Mouse (Mus musculus) MEL (cell line): ENCODE results near the gene G430095P16Rik.

Source experiments
- CHD2 ChIP-seq: IDR thresholded peaks from 2 replicates; pipeline ENCODE4 v1.6.1; 2011; ENCODE audit warnings: low read length, improper control_type of control experiment
- CTCF ChIP-seq, 3 experiments: IDR thresholded peaks in 2 of 3; conservative IDR thresholded peaks in 1 of 3; 2 replicates each; pipeline ENCODE4 v1.5.1; 2011 to 2012; ENCODE audit warnings: low read length in 3 of 3, low read depth in 2 of 3, mild to moderate bottlenecking in 2 of 3, improper control_type of control experiment in 1 of 3, inconsistent platforms in 1 of 3, mixed read lengths in 1 of 3, moderate library complexity in 1 of 3; ENCODE audit not compliant: control insufficient read depth in 1 of 3, insufficient read depth in 1 of 3, poor library complexity in 1 of 3, severe bottlenecking in 1 of 3
- E2F4 ChIP-seq: IDR thresholded peaks from 2 replicates; pipeline ENCODE4 v1.6.1; 2011; ENCODE audit warnings: low read depth, low read length, improper control_type of control experiment, borderline replicate concordance
- ELF1 ChIP-seq: IDR thresholded peaks from 2 replicates; pipeline ENCODE4 v1.6.1; 2014; ENCODE audit warnings: low read depth, mild to moderate bottlenecking, inconsistent platforms, low read length, improper control_type of control experiment, moderate library complexity
- EP300 ChIP-seq, 2 experiments: IDR thresholded peaks; 2 replicates each; pipeline ENCODE4 v1.6.1; 2011; ENCODE audit warnings: improper control_type of control experiment in 2 of 2, low read length in 2 of 2, low read depth in 1 of 2, mild to moderate bottlenecking in 1 of 2
- ETS1 ChIP-seq: IDR thresholded peaks from 2 replicates; pipeline ENCODE4 v1.6.1; 2012; ENCODE audit warnings: low read depth, mild to moderate bottlenecking, inconsistent platforms, low read length, improper control_type of control experiment, moderate library complexity
- GATA1 ChIP-seq: IDR thresholded peaks from 2 replicates; pipeline ENCODE4 v1.6.1; 2011; ENCODE audit warnings: low read depth, low read length, improper control_type of control experiment
- MYB ChIP-seq: IDR thresholded peaks from 2 replicates; pipeline ENCODE4 v1.6.1; 2011; ENCODE audit warnings: mild to moderate bottlenecking, low read depth, low read length, improper control_type of control experiment
- POLR2AphosphoS2 ChIP-seq: IDR thresholded peaks from 2 replicates; pipeline ENCODE4 v1.6.1; 2011; ENCODE audit warnings: low read length, improper control_type of control experiment
- RAD21 ChIP-seq: IDR thresholded peaks from 2 replicates; pipeline ENCODE4 v1.6.1; 2011; ENCODE audit warnings: mild to moderate bottlenecking, low read depth, low read length, improper control_type of control experiment
- SMC3 ChIP-seq: IDR thresholded peaks from 2 replicates; pipeline ENCODE4 v1.6.1; 2011; ENCODE audit warnings: low read depth, low read length, improper control_type of control experiment
- TAL1 ChIP-seq: IDR thresholded peaks from 2 replicates; pipeline ENCODE4 v1.6.1; 2012; ENCODE audit warnings: mild to moderate bottlenecking, inconsistent platforms, low read length, moderate library complexity, mixed read lengths
- USF1 ChIP-seq: IDR thresholded peaks from 2 replicates; pipeline ENCODE4 v1.6.1; 2014; ENCODE audit warnings: low read depth, mild to moderate bottlenecking, inconsistent platforms, low read length, improper control_type of control experiment, moderate library complexity
- ZMIZ1 ChIP-seq: IDR thresholded peaks from 2 replicates; pipeline ENCODE4 v1.6.1; 2012; ENCODE audit warnings: low read depth, mild to moderate bottlenecking, inconsistent platforms, low read length, improper control_type of control experiment, moderate library complexity

DNA sequence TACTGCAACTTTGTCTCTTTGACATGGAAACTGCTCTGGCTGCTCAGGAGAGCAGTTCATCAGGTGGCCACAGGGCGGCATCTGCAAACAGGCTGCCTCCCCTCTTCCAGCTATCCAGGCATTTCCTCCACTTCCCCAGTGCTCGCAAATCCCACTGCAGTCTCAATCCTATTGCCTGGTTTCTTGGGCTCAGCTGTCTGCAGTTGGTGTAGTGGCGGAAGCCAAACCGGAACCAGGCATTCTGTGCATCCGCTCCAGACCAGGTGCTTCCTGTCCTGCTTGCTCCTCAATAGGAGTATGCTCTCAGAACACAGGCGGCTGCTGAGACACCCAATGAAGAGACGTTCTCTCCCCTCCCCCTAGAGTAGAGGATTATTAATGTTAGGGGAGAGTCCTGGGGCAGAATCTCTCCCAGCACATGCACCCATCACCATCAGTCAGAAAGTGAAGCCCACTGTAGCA lies 22.9 kb upstream of the G430095P16Rik start:
- no peak; the same call in 1 of the 2 replicates for TF ChIP-seq POLR2AphosphoS2
- TF ChIP-seq RAD21, result peak; percentile 26
- TF ChIP-seq EP300 (IDR thresholded peaks at IDR 0.05; ENCODE audit: low read depth in 1 of 2, low read length in 2 of 2), result no peak
- TF ChIP-seq CHD2, result no peak
- TF ChIP-seq USF1, result no peak
- no peak for TF ChIP-seq ZMIZ1
- peak; percentile 64 for TF ChIP-seq SMC3
- TF ChIP-seq ELF1, result no peak
- peak; percentile 61 to 80 (median 69) for TF ChIP-seq CTCF (IDR thresholded peaks at IDR 0.05 in 2 of 3, conservative IDR thresholded peaks at IDR 0.05 in 1 of 3; ENCODE audit: control insufficient read depth in 1 of 3, insufficient read depth in 1 of 3, low read depth in 2 of 3, low read length in 3 of 3, poor library complexity in 1 of 3, severe bottlenecking in 1 of 3)
- no peak for TF ChIP-seq TAL1
- TF ChIP-seq E2F4, result no peak
- no peak for TF ChIP-seq ETS1
- no peak for TF ChIP-seq MYB
- no peak for TF ChIP-seq GATA1
